Mouse (Mus musculus) left cerebral cortex, adult 2 months (tissue): ENCODE data around the gene Il20rb. TPM values are rescaled to one million over a fixed set of nuclear protein-coding genes. Genes with fewer than 3 reads are reported as not detected.
A peak's percentile ranks its signal among the peaks of the same experiment; 100 is the strongest.

ENCODE experiments used
- DNase-seq, 2 experiments: peaks; one replicate each; pipeline ENCODE4 v3.0.0; 2021 to 2022; ENCODE audit warnings: low spot score in 2 of 2, mixed read lengths in 1 of 2; ENCODE audit errors: extremely low spot score in 1 of 2
- H3K27ac ChIP-seq: fragments of 200-600 bp; 2 replicates; pipeline ENCODE4 v1.8.1; 2022
- H3K4me3 ChIP-seq: fragments of 200-600 bp; 2 replicates; pipeline ENCODE4 v1.8.1; 2022
- CTCF ChIP-seq: fragments of 200-600 bp; IDR thresholded peaks from 2 replicates; pipeline ENCODE4 v1.8.1; 2022; ENCODE audit warnings: antibody characterized with exemption, mild to moderate bottlenecking, moderate library complexity
- intact Hi-C: fragments of 180-260 bp; cut with DNase I; formaldehyde crosslinking; loops from one replicate; pipeline ENCODE4 v1.15.1; 2025
- long read RNA-seq, 2 experiments: library from polyadenylated mRNA; stranded (forward); transcript quantifications; one replicate each; pipeline ENCODE4 v2.0.0; 2021; ENCODE audit warnings: borderline mapping rate in 2 of 2
- total RNA-seq, 2 experiments: library from RNA; stranded (reverse); gene quantifications; 2 replicates each; pipeline ENCODE4 v1.2.3; 2021

Il20rb gene
- under 1 TPM; 0.23 to 0.38 TPM for total RNA-seq
- long read RNA-seq, experiment 1 = 0 reads
- long read RNA-seq, experiment 2 = 0 reads

- H3K27ac ChIP-seq = no peak within 1 kb of the TSS
- intact Hi-C loops = no loop called here
These were observed at the start of gene Il20rb for GRCm38 (mm10) chr9:100486431-100486830. Gene Il20rb (minus strand): TSS chr9:100486788.

GRCm38 (mm10) chr9:100535618-100536262 lies 49.2 kb upstream of the Il20rb start:
- Histone ChIP-seq H3K27ac (no peak overlapping the region), H3K4me3 (no peak overlapping the region)
- TF ChIP-seq CTCF = no peak
- intact Hi-C loops = no loop called here
- no peak for DNase-seq

More at GRCm38 (mm10) chr9:100486431-100486830, at the start of gene Il20rb:
- no peak for DNase-seq
- no peak for TF ChIP-seq CTCF
- H3K4me3 ChIP-seq = no peak within 1 kb of the TSS

GRCm38 (mm10) chr9:100534686-100535085 lies 48.1 kb upstream of the Il20rb start:
- Histone ChIP-seq H3K27ac (no peak overlapping the region), H3K4me3 (no peak overlapping the region)
- DNase-seq = no peak
- intact Hi-C loops = no loop called here
- no peak for TF ChIP-seq CTCF

GRCm38 (mm10) chr9:100532847-100533505 lies 46.4 kb upstream of the Il20rb start:
- intact Hi-C loops = no loop called here
- no peak overlapping the region for H3K27ac ChIP-seq

GRCm38 (mm10) chr9:100531296-100531695 lies 44.7 kb upstream of the Il20rb start:
- no peak overlapping the region for H3K27ac ChIP-seq
- no peak for TF ChIP-seq CTCF
- DNase-seq = no peak
- H3K4me3 ChIP-seq = no peak overlapping the region
- intact Hi-C loops = no loop called here

More at GRCm38 (mm10) chr9:100532847-100533505, 46.4 kb upstream of the Il20rb start:
- TF ChIP-seq CTCF = no peak
- DNase-seq = no peak
- no peak overlapping the region for H3K4me3 ChIP-seq

GRCm38 (mm10) chr9:100525225-100525624 lies 38.6 kb upstream of the Il20rb start:
- DNase-seq = no peak
- no peak for TF ChIP-seq CTCF
- Histone ChIP-seq H3K27ac (no peak overlapping the region), H3K4me3 (no peak overlapping the region)
- intact Hi-C loops = loop anchor here (10.0 kb wide), 1 partner anchor 630 kb away; no protein-coding TSS in a partner anchor

GRCm38 (mm10) chr9:100522029-100522428 lies 35.4 kb upstream of the Il20rb start:
- no peak for TF ChIP-seq CTCF
- no peak overlapping the region for H3K4me3 ChIP-seq
- no peak overlapping the region for H3K27ac ChIP-seq
- intact Hi-C loops = loop anchor here (5.0 to 10.0 kb wide), 2 partner anchors 395 to 633 kb away; no protein-coding TSS in a partner anchor
- no peak for DNase-seq

- DNase-seq = peak; percentile 22 to 32
- H3K4me3 ChIP-seq = no peak overlapping the region
- peak; percentile 77 for TF ChIP-seq CTCF
- intact Hi-C loops = loop anchor here (1.0 to 10.0 kb wide), 4 partner anchors 26 to 634 kb away; partner anchors contain the start of gene Nck1
- H3K27ac ChIP-seq = no peak overlapping the region
These were observed 34.0 kb upstream of the Il20rb start for GRCm38 (mm10) chr9:100520586-100520985.

- no peak for DNase-seq
- peak; percentile 49 for TF ChIP-seq CTCF
- H3K27ac ChIP-seq = no peak overlapping the region
- H3K4me3 ChIP-seq = no peak overlapping the region
- intact Hi-C loops = loop anchor here (1.0 to 10.0 kb wide), 4 partner anchors 27 to 635 kb away; partner anchors contain the start of gene Nck1
These were observed 33.4 kb upstream of the Il20rb start for GRCm38 (mm10) chr9:100520012-100520411.

GRCm38 (mm10) chr9:100507581-100507980 lies 21.0 kb upstream of the Il20rb start:
- Histone ChIP-seq H3K27ac (no peak overlapping the region), H3K4me3 (no peak overlapping the region)
- no peak for TF ChIP-seq CTCF
- no peak for DNase-seq
- intact Hi-C loops = no loop called here

GRCm38 (mm10) chr9:100506652-100507051 lies 20.1 kb upstream of the Il20rb start:
- intact Hi-C loops = no loop called here
- peak overlapping the region; percentile 11; the same call in 1 of the 2 replicates for H3K27ac ChIP-seq
- H3K4me3 ChIP-seq = no peak overlapping the region
- DNase-seq = no peak
- TF ChIP-seq CTCF = no peak

GRCm38 (mm10) chr9:100505498-100505897 lies 18.9 kb upstream of the Il20rb start:
- no peak for TF ChIP-seq CTCF
- no peak overlapping the region; the same call in 1 of the 2 replicates for H3K4me3 ChIP-seq
- DNase-seq = no peak
- intact Hi-C loops = no loop called here
- no peak overlapping the region for H3K27ac ChIP-seq
